Mouse (Mus musculus): ENCODE results near the gene Pik3r6.

Pik3r6 gene

GRCm38 (mm10) chr11:68585890-68586289, 83.1 kb downstream of the Pik3r6 start:
- DNase-seq: peak in 1 of 2 experiments; percentile 31

GRCm38 (mm10) chr11:68586721-68587120, 83.9 kb downstream of the Pik3r6 start, which contains the start of gene Ccdc42:
Gene Ccdc42, plus strand, starts transcription at chr11:68587021.
- no peak for DNase-seq

- peak; percentile 79 to 92 for DNase-seq
Observed at GRCm38 (mm10) chr11:68589055-68589809, 86.4 kb downstream of the Pik3r6 start.

GRCm38 (mm10) chr11:68591708-68592107, 88.9 kb downstream of the Pik3r6 start:
- DNase-seq: no peak

GRCm38 (mm10) chr11:68593247-68593646, 90.4 kb downstream of the Pik3r6 start:
- DNase-seq: no peak

GRCm38 (mm10) chr11:68597912-68598311, 95.1 kb downstream of the Pik3r6 start:
- no peak for DNase-seq

- no peak for DNase-seq
Observed at GRCm38 (mm10) chr11:68600551-68601021, 97.8 kb downstream of the Pik3r6 start.

- no peak for DNase-seq
Observed at GRCm38 (mm10) chr11:68601486-68601991, 98.7 kb downstream of the Pik3r6 start.
